In the genomic region with DNA sequence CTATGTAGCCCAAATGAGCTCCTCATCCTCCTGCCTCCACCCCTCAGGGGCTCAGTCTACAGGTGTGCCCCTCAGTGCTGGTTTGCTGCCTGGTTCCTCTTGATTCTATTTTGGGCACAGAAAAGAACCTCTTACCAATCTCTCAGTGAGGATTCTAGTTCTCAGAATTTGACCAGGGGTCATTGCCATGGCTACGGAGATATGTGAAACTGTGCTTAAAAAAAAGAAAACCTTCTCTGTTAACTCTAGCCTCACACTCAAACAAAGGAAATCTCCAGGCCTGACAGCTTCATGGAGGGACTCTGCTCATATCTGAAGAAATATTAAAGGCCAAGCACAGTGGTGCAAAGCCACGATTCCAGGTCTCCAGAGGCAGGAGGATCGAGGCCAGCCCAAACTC, we compare ENCODE assay signal across 29 mouse cellular contexts. TPM values are rescaled to one million over a fixed set of nuclear protein-coding genes. Genes with fewer than 3 reads are reported as not detected.
DNase-seq lines count a peak whose midpoint lies in the region; ATAC-seq and TF ChIP-seq lines count a peak whose summit lies in the region.
"Had no signal": no experiment of that assay in that cellular context is flagged by ENCODE, and none has a peak within 500 bp of the region (broad histone marks: within the 10 kb centered on the region; RNA-seq: fewer than 3 reads in every experiment).

No protein-coding gene starts in this region.

- H3K9me3 ChIP-seq in heart, embryonic 13.5 days = no peaks in the 10 kb centered on the region
- H3K9me3 ChIP-seq in lung, embryonic 14.5 days (ENCODE audit: low read depth, low read length) = no peaks in the 10 kb centered on the region
- H3K9me3 ChIP-seq in CH12.LX (replicated peaks; ENCODE audit: low read length) = peaks cover 4% of the 10 kb centered on the region
- H3K9me3 ChIP-seq in limb, embryonic 10.5 days (replicated peaks) = no peaks in the 10 kb centered on the region
- H3K9me3 ChIP-seq: embryonic facial prominence, embryonic 13.5 days; heart, embryonic 15.5 days; limb, embryonic 15.5 days; liver, embryonic 13.5 days; neural tube, embryonic 12.5 days had no signal

- H3K4me1 ChIP-seq in heart, embryonic 13.5 days = peaks cover 8% of the 10 kb centered on the region; the same call in 1 of the 2 replicates
- no peaks in the 10 kb centered on the region; the same call in 1 of the 2 replicates for H3K4me1 ChIP-seq in lung, embryonic 14.5 days (ENCODE audit: insufficient read depth)
- H3K4me1 ChIP-seq in CH12.LX (ENCODE audit: control insufficient read depth in 1 of 2, insufficient read depth in 2 of 2) = peaks cover 2 to 14% of the 10 kb centered on the region in 2 experiments; a peak in 2 of 4 replicates
- H3K4me1 ChIP-seq in limb, embryonic 10.5 days = no peaks in the 10 kb centered on the region
- H3K4me1 ChIP-seq: embryonic facial prominence, embryonic 13.5 days; limb, embryonic 15.5 days; liver, embryonic 13.5 days; neural tube, embryonic 12.5 days had no signal

- no peak overlapping the region for H3K9ac ChIP-seq in heart, embryonic 13.5 days
- no peak overlapping the region for H3K9ac ChIP-seq in lung, embryonic 14.5 days
- no peak overlapping the region for H3K9ac ChIP-seq in CH12.LX (ENCODE audit: insufficient read depth, low read depth)
- H3K9ac ChIP-seq: embryonic facial prominence, embryonic 13.5 days; heart, embryonic 15.5 days; limb, embryonic 15.5 days; liver, embryonic 13.5 days; neural tube, embryonic 12.5 days had no signal

- 56% methylated on average over 3 of the region's 3 CpGs for WGBS in heart, embryonic 13.5 days
- 45% methylated on average over 3 of the region's 3 CpGs for WGBS in lung, embryonic 14.5 days
- WGBS in limb, embryonic 10.5 days = 83% methylated on average over 3 of the region's 3 CpGs

- DNase-seq in heart, adult 8-10 months (ENCODE audit: low spot score) = no peak
- DNase-seq in lung, embryonic 14.5 days = peak; percentile 60
- DNase-seq in lung, postnatal 10 days = no peak
- peak; percentile 40 for DNase-seq in A20 (ENCODE audit: low read depth, low spot score)
- no peak for DNase-seq in CH12.LX (ENCODE audit: extremely low read depth)
- DNase-seq in limb, embryonic 10.5 days (ENCODE audit: low spot score) = no peak
- DNase-seq: adrenal gland, postnatal 25 days; cerebellum, adult 11-12 months; cerebellum, adult 9-11 months; layer of hippocampus, postnatal 36 days; left cerebral cortex, postnatal 4 days; liver, embryonic 13.5 days; lung, adult 2 months; right cerebral cortex, adult 18-20 months; spleen, adult 18-20 months; thymus, adult 18-20 months; thymus, postnatal 36 days had no signal

- dilution Hi-C loops in CH12.LX (cut with MboI; ENCODE audit: extremely low pct_ligation_motif_present, extremely low pct_unique_long_range_greater_than_20kb, low sequenced_read_pairs) = no loop called here

- no peak for TF ChIP-seq EP300 in CH12.LX (IDR thresholded peaks at IDR 0.05; ENCODE audit: low read length)

- 0 out of 2 replicates have a peak overlapping the region, but pooled peaks have one; percentile 24 for H3K27ac ChIP-seq in heart, embryonic 13.5 days (replicated peaks)
- peak overlapping the region; percentile 75 for H3K27ac ChIP-seq in lung, embryonic 14.5 days (ENCODE audit: low read depth)
- no peak overlapping the region for H3K27ac ChIP-seq in CH12.LX (ENCODE audit: insufficient read depth, low read depth)
- H3K27ac ChIP-seq in limb, embryonic 10.5 days = no peak overlapping the region
- H3K27ac ChIP-seq: embryonic facial prominence, embryonic 13.5 days; forebrain, embryonic 10.5 days; heart, embryonic 15.5 days; limb, embryonic 15.5 days; liver, embryonic 13.5 days; macrophage; neural tube, embryonic 12.5 days; stomach, postnatal 0 days had no signal

- no peak overlapping the region for H3K4me2 ChIP-seq in heart, embryonic 13.5 days
- H3K4me2 ChIP-seq in lung, embryonic 14.5 days = no peak overlapping the region
- H3K4me2 ChIP-seq in CH12.LX (ENCODE audit: insufficient read depth, low read depth, poor library complexity, severe bottlenecking) = no peak overlapping the region
- H3K4me2 ChIP-seq: embryonic facial prominence, embryonic 13.5 days; heart, embryonic 15.5 days; limb, embryonic 15.5 days; liver, embryonic 13.5 days; neural tube, embryonic 12.5 days had no signal

- no peaks in the 10 kb centered on the region for H3K27me3 ChIP-seq in heart, embryonic 13.5 days (replicated peaks)
- H3K27me3 ChIP-seq in lung, embryonic 14.5 days (ENCODE audit: insufficient read depth, low read length) = no peaks in the 10 kb centered on the region
- no peaks in the 10 kb centered on the region for H3K27me3 ChIP-seq in CH12.LX (replicated peaks)
- H3K27me3 ChIP-seq in limb, embryonic 10.5 days (ENCODE audit: low read depth, poor library complexity, severe bottlenecking) = no peaks in the 10 kb centered on the region
- H3K27me3 ChIP-seq: embryonic facial prominence, embryonic 13.5 days; heart, embryonic 15.5 days; limb, embryonic 15.5 days; liver, embryonic 13.5 days; neural tube, embryonic 12.5 days had no signal

- H3K79me2 ChIP-seq in CH12.LX (replicated peaks; ENCODE audit: control insufficient read depth, extremely low read depth, insufficient read depth, poor library complexity, severe bottlenecking) = no peaks in the 10 kb centered on the region

- no peak for TF ChIP-seq POLR2A in CH12.LX (IDR thresholded peaks at IDR 0.05; ENCODE audit: low read depth, low read length)

- no peak overlapping the region for H3K4me3 ChIP-seq in heart, embryonic 13.5 days
- no peak overlapping the region for H3K4me3 ChIP-seq in lung, embryonic 14.5 days (ENCODE audit: low read depth, low read length)
- H3K4me3 ChIP-seq in CH12.LX (replicated peaks in 1 of 3; ENCODE audit: low read depth in 2 of 3, low read length in 2 of 3, poor library complexity in 1 of 3) = no peak overlapping the region
- no peak overlapping the region for H3K4me3 ChIP-seq in limb, embryonic 10.5 days
- H3K4me3 ChIP-seq: embryonic facial prominence, embryonic 13.5 days; forebrain, embryonic 10.5 days; heart, embryonic 15.5 days; limb, embryonic 15.5 days; liver, embryonic 13.5 days; myocyte; neural tube, embryonic 12.5 days had no signal

- no peak for TF ChIP-seq CTCF in lung, embryonic 14.5 days (IDR thresholded peaks at IDR 0.05; ENCODE audit: low read depth)
- no peak for TF ChIP-seq CTCF in CH12.LX (conservative IDR thresholded peaks at IDR 0.05 in 1 of 2, IDR thresholded peaks at IDR 0.05 in 1 of 2; ENCODE audit: low read depth in 2 of 2, low read length in 2 of 2)

- no peaks in the 10 kb centered on the region for H3K36me3 ChIP-seq in heart, embryonic 13.5 days
- H3K36me3 ChIP-seq in lung, embryonic 14.5 days (ENCODE audit: insufficient read depth) = no peaks in the 10 kb centered on the region
- no peaks in the 10 kb centered on the region for H3K36me3 ChIP-seq in CH12.LX (replicated peaks in 1 of 2; ENCODE audit: control insufficient read depth in 1 of 2, insufficient read depth in 1 of 2, low read length in 1 of 2)
- no peaks in the 10 kb centered on the region for H3K36me3 ChIP-seq in limb, embryonic 10.5 days
- H3K36me3 ChIP-seq: embryonic facial prominence, embryonic 13.5 days; forebrain, embryonic 10.5 days; heart, embryonic 15.5 days; limb, embryonic 15.5 days; liver, embryonic 13.5 days; neural tube, embryonic 12.5 days had no signal

- in situ Hi-C loops in CH12.LX (cut with MboI; ENCODE audit: low pct_ligation_motif_present, low pct_unique_long_range_greater_than_20kb, low sequenced_read_pairs) = no loop called here

- no peak for ATAC-seq in heart, embryonic 13.5 days (ENCODE audit: extremely low read depth, insufficient number of reproducible peaks, low FRiP score, low TSS enrichment)
- no peak for ATAC-seq in lung, embryonic 14.5 days (ENCODE audit: insufficient read depth)
- ATAC-seq: forebrain, embryonic 16.5 days; intestine, embryonic 16.5 days; midbrain, embryonic 16.5 days had no signal

- TF ChIP-seq RAD21 in CH12.LX (IDR thresholded peaks at IDR 0.05; ENCODE audit: low read depth, low read length) = no peak

RNA-seq across cellular contexts. Expression of gene Fis1, which starts 10.3 kb away (rescaled TPM):
- polyA plus RNA-seq in heart, embryonic 13.5 days (2015; fragmentation: Nextera tagmentation; extraction: Ambion mirVana) = 249 and 252 TPM in 2 replicates
- total RNA-seq in heart, adult 8-10 months (2022) = 100 to 1,000 TPM; 192 to 210 (median 197) TPM
- 306 and 314 TPM in 2 replicates for polyA plus RNA-seq in lung, embryonic 14.5 days (2014; fragmentation: Nextera tagmentation; extraction: Ambion mirVana)
- total RNA-seq in CH12.LX (2012; rRNA removed) (207 and 210 TPM in 2 replicates), CH12.LX (2014; rRNA removed) (140 and 142 TPM in 2 replicates)
- 152 and 203 TPM in 2 replicates for polyA plus RNA-seq in CH12.LX (2012; ENCODE audit: insufficient read length, low read depth)
- 262 and 277 TPM in 2 replicates for polyA plus RNA-seq in limb, embryonic 10.5 days (2016; fragmentation: Nextera tagmentation; extraction: Ambion mirVana)

RNA-seq across cellular contexts. Expression of gene Cldn15, which starts 23.6 kb away (rescaled TPM):
- 3.8 and 4.3 TPM in 2 replicates for polyA plus RNA-seq in heart, embryonic 13.5 days (2015; fragmentation: Nextera tagmentation; extraction: Ambion mirVana)
- 1 to 10 TPM; 5.1 to 8.7 (median 8.0) TPM for total RNA-seq in heart, adult 8-10 months (2022)
- polyA plus RNA-seq in lung, embryonic 14.5 days (2014; fragmentation: Nextera tagmentation; extraction: Ambion mirVana) = 5.3 and 5.7 TPM in 2 replicates
- total RNA-seq in CH12.LX (2012; rRNA removed) (0.25 TPM in 2 replicates), CH12.LX (2014; rRNA removed) (0.24 TPM in 1 of 2 replicates, not detected in the other)
- polyA plus RNA-seq in CH12.LX (2012; ENCODE audit: insufficient read length, low read depth) = 0.29 and 0.35 TPM in 2 replicates
- polyA plus RNA-seq in limb, embryonic 10.5 days (2016; fragmentation: Nextera tagmentation; extraction: Ambion mirVana) = 0.13 and 0.39 TPM in 2 replicates
- polyA plus RNA-seq: macrophage had no signal

RNA-seq across cellular contexts. Expression of gene Ift22, which starts 34.8 kb away (rescaled TPM):
- polyA plus RNA-seq in heart, embryonic 13.5 days (2015; fragmentation: Nextera tagmentation; extraction: Ambion mirVana) = 32.7 and 38.7 TPM in 2 replicates
- total RNA-seq in heart, adult 8-10 months (2022) = 10 to 100 TPM in 2 of 4 experiments, 1 to 10 TPM in 2; 8.7 to 14.6 (median 10.3) TPM
- polyA plus RNA-seq in lung, embryonic 14.5 days (2014; fragmentation: Nextera tagmentation; extraction: Ambion mirVana) = 72.2 and 78.1 TPM in 2 replicates
- total RNA-seq in CH12.LX (2012; rRNA removed) = 16.8 and 20.7 TPM in 2 replicates
- total RNA-seq in CH12.LX (2014; rRNA removed) = 18.5 and 20.5 TPM in 2 replicates
- 39.0 and 39.6 TPM in 2 replicates for polyA plus RNA-seq in CH12.LX (2012; ENCODE audit: insufficient read length, low read depth)
- polyA plus RNA-seq in limb, embryonic 10.5 days (2016; fragmentation: Nextera tagmentation; extraction: Ambion mirVana) = 73.6 and 84.0 TPM in 2 replicates

RNA-seq across cellular contexts. Expression of gene Plod3, which starts 44.0 kb away (rescaled TPM):
- 43.2 and 45.6 TPM in 2 replicates for polyA plus RNA-seq in heart, embryonic 13.5 days (2015; fragmentation: Nextera tagmentation; extraction: Ambion mirVana)
- total RNA-seq in heart, adult 8-10 months (2022) = 10 to 100 TPM; 28.8 to 35.8 (median 34.9) TPM
- polyA plus RNA-seq in lung, embryonic 14.5 days (2014; fragmentation: Nextera tagmentation; extraction: Ambion mirVana) = 43.5 and 43.7 TPM in 2 replicates
- total RNA-seq in CH12.LX (2012; rRNA removed) (38.2 and 45.2 TPM in 2 replicates), CH12.LX (2014; rRNA removed) (8.8 and 9.9 TPM in 2 replicates)
- 22.2 and 23.6 TPM in 2 replicates for polyA plus RNA-seq in CH12.LX (2012; ENCODE audit: insufficient read length, low read depth)
- 39.4 and 40.8 TPM in 2 replicates for polyA plus RNA-seq in limb, embryonic 10.5 days (2016; fragmentation: Nextera tagmentation; extraction: Ambion mirVana)

RNA-seq across cellular contexts. Expression of gene Znhit1, which starts 45.0 kb away (rescaled TPM):
- polyA plus RNA-seq in heart, embryonic 13.5 days (2015; fragmentation: Nextera tagmentation; extraction: Ambion mirVana) = 79.8 and 81.9 TPM in 2 replicates
- total RNA-seq in heart, adult 8-10 months (2022) = 10 to 100 TPM; 65.8 to 76.4 (median 71.6) TPM
- polyA plus RNA-seq in lung, embryonic 14.5 days (2014; fragmentation: Nextera tagmentation; extraction: Ambion mirVana) = 88.9 and 97.4 TPM in 2 replicates
- total RNA-seq in CH12.LX (2012; rRNA removed) (60.1 and 67.3 TPM in 2 replicates), CH12.LX (2014; rRNA removed) (36.8 and 39.6 TPM in 2 replicates)
- 83.5 and 99.2 TPM in 2 replicates for polyA plus RNA-seq in CH12.LX (2012; ENCODE audit: insufficient read length, low read depth)
- 116 and 119 TPM in 2 replicates for polyA plus RNA-seq in limb, embryonic 10.5 days (2016; fragmentation: Nextera tagmentation; extraction: Ambion mirVana)

Comparison
In these comparisons a context has a peak if more than half of its experiments do, and no peak if none do; other contexts are left out.
1. DNase-seq: peak in lung, embryonic 14.5 days (single experiment) and A20 (single experiment); none in heart, adult 8-10 months (single experiment), lung, postnatal 10 days (single experiment), CH12.LX (single experiment) and limb, embryonic 10.5 days (single experiment).
2. H3K27ac ChIP-seq: peak in heart, embryonic 13.5 days (single experiment) and lung, embryonic 14.5 days (single experiment); none in CH12.LX (single experiment) and limb, embryonic 10.5 days (single experiment).